Mouse (Mus musculus) liver, embryonic 12.5 days (tissue): ENCODE measurements around the gene Zyg11b. TPM values are rescaled to one million over a fixed set of nuclear protein-coding genes. Genes with fewer than 3 reads are reported as not detected.

Experiments
- ATAC-seq: fragments of 200-750 bp; cut with Nextera tagmentation; 2 replicates; pipeline ENCODE4 v1.8.0; 2017; ENCODE audit warnings: moderate number of reproducible peaks, mild to moderate bottlenecking, moderate library complexity
- H3K27ac ChIP-seq: fragments of 300-500 bp; sonication (generic); 2 replicates; pipeline ENCODE4 v1.5.1; 2016; ENCODE audit warnings: mild to moderate bottlenecking
- H3K27me3 ChIP-seq: fragments of 300-500 bp; sonication (generic); replicated peaks from 2 replicates; pipeline ENCODE4 v1.6.1; 2016; ENCODE audit warnings: mild to moderate bottlenecking, moderate library complexity
- H3K36me3 ChIP-seq: fragments of 300-500 bp; sonication (generic); 2 replicates; pipeline ENCODE4 v1.6.1; 2016; ENCODE audit warnings: mild to moderate bottlenecking, moderate library complexity
- H3K4me1 ChIP-seq: fragments of 300-500 bp; sonication (generic); 2 replicates; pipeline ENCODE4 v1.6.1; 2016
- H3K4me2 ChIP-seq: fragments of 300-500 bp; sonication (generic); 2 replicates; pipeline ENCODE4 v1.6.1; 2016; ENCODE audit warnings: mild to moderate bottlenecking, moderate library complexity
- H3K4me3 ChIP-seq: fragments of 300-500 bp; sonication (generic); 2 replicates; pipeline ENCODE4 v1.5.1; 2016; ENCODE audit warnings: mild to moderate bottlenecking, moderate library complexity
- H3K9ac ChIP-seq: fragments of 300-500 bp; sonication (generic); 2 replicates; pipeline ENCODE4 v1.6.1; 2016; ENCODE audit warnings: mild to moderate bottlenecking, moderate library complexity
- H3K9me3 ChIP-seq: fragments of 300-500 bp; sonication (generic); replicated peaks from 2 replicates; pipeline ENCODE4 v1.6.1; 2016; ENCODE audit warnings: mild to moderate bottlenecking, moderate library complexity
- WGBS: fragments of 180-500 bp; shearing (Covaris S2); methylation state at CpG from one replicate; pipeline ENCODE4 v1.1.7; 2016; ENCODE audit not compliant: insufficient replicate concordance; 5-methylcytosine and 5-hydroxymethylcytosine counted together
- polyA plus RNA-seq: library from polyadenylated mRNA; unstranded; fragments of >200 nt; fragmentation: Nextera tagmentation; extraction: Ambion mirVana; gene quantifications from 2 replicates; pipeline ENCODE4 v1.2.1, GENCODE M21; 2016

Gene Zyg11b
- polyA plus RNA-seq, 1 experiment from 2014 or later = 4.0 TPM

DNA sequence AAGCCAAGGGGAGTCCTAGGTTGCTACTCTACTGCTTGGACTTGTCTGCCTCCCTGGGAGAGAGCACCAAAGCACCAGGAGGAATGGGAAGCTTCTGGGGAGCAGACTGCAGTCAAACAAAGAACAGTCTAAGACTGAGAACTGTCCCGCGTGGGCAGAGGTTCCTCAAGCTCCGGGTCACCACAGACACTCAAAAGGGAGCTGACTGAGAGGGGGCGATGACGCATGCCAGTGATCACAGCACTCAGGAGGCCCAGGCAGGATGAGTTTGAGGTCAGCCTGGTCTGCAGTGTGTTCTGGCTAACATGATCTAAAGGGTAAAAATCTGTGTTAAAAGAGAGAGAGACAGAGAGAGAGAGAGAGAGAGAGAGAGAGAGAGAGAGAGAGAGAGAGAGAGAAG, 13.1 kb upstream of the Zyg11b start:
- no peak overlapping the region for H3K4me2 ChIP-seq
- H3K27me3 ChIP-seq = no peaks in the 10 kb centered on the region; the same call in 1 of the 2 replicates
- ATAC-seq = no peak
- H3K36me3 ChIP-seq = no peaks in the 10 kb centered on the region
- H3K9ac ChIP-seq = no peak overlapping the region
- H3K27ac ChIP-seq = no peak overlapping the region
- 0 out of 2 replicates have a peak, but pooled peaks cover 5% of the 10 kb centered on the region for H3K9me3 ChIP-seq
- H3K4me3 ChIP-seq = no peak overlapping the region
- peaks cover 17% of the 10 kb centered on the region; the same call in 1 of the 2 replicates for H3K4me1 ChIP-seq
- WGBS = 56% methylated on average over 5 of the region's 5 CpGs

DNA sequence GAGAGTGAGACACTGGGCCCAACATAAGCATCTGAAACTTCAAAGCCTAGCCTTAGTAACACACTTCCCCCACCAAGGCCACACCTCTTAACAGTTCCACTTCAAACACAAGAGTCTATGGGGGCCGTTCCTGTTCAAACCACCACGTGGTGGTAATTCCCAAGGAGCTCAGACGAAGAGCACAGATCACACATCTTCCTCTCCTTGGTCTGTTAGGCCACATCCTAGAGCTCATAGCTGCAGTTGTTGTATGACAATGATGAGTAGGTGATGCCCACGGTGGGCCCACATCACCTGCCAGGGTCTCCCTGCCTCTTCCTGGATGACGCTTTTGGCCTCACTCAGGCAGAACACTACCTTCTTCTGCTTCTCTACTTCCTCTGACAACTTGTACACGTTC, 9.8 kb upstream of the Zyg11b start:
- 49% methylated on average over 6 of the region's 6 CpGs for WGBS
- Histone ChIP-seq H3K4me1 (no peaks in the 10 kb centered on the region), H3K4me2 (no peak overlapping the region), H3K36me3 (no peaks in the 10 kb centered on the region), H3K27me3 (no peaks in the 10 kb centered on the region), H3K9ac (no peak overlapping the region), H3K4me3 (no peak overlapping the region), H3K27ac (no peak overlapping the region), H3K9me3 (0 out of 2 replicates have a peak, but pooled peaks cover 5% of the 10 kb centered on the region)
- ATAC-seq = no peak

GRCm38 (mm10) chr4:108302296-108302890, 1.5 kb upstream of the Zyg11b start:
- H3K9ac ChIP-seq = no peak overlapping the region
- H3K27me3 ChIP-seq = no peaks in the 10 kb centered on the region
- WGBS = 62% methylated on average over 5 of the region's 5 CpGs
- ATAC-seq = no peak
- no peaks in the 10 kb centered on the region for H3K9me3 ChIP-seq
- H3K27ac ChIP-seq = no peak overlapping the region
- H3K4me1 ChIP-seq = peaks cover 21% of the 10 kb centered on the region
- H3K4me3 ChIP-seq = no peak overlapping the region
- no peaks in the 10 kb centered on the region for H3K36me3 ChIP-seq
- H3K4me2 ChIP-seq = no peak overlapping the region

DNA sequence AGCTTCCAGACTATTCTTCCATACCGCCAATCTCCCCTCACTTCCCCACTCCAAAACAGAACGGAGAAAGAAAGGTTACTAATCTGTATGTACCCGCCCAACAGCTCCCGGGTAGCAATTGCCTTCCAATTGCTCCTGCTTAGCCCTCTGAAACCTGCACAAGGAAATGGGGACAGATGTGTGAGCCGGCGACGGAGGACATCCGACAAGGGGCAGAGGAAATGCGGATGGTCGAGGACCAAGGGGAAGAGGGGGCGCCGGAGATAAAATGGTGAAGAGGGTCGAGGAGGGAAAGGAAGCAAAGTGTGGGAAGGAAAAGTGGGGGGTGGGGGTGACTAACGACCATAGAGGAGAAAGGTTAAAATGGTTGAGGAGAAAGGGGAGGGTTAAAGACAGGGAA, 630 bp downstream of the Zyg11b start:
- Histone ChIP-seq H3K27me3 (no peaks in the 10 kb centered on the region), H3K36me3 (no peaks in the 10 kb centered on the region), H3K9me3 (no peaks in the 10 kb centered on the region), H3K4me1 (peaks cover 21% of the 10 kb centered on the region), H3K4me3 (peak overlapping the region; percentile 80), H3K4me2 (peak overlapping the region; percentile 98), H3K9ac (peak overlapping the region; percentile 94), H3K27ac (peak overlapping the region; percentile 84; the same call in 1 of the 2 replicates)
- no peak for ATAC-seq
- WGBS = 3% methylated on average over 14 of the region's 14 CpGs

DNA sequence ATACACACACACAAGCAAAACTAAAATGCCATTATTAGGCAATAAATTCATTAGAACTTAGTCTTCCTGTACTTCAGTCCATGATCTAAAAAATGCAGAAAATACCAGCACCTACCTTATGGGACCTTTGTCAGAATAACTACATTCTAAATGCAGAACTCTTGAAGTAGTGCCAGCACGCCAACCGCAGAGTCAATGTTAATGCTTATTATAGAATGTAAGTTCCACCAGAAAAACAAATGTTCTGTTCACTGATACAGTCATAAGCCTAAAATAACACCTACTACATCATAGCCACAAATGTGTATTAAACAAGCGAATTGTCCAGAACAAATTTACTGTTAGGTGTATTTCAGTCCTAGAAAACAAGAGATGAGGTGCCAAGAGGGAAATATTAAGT, 23.9 kb downstream of the Zyg11b start:
- H3K4me2 ChIP-seq = no peak overlapping the region
- 89% methylated on average over 3 of the region's 3 CpGs for WGBS
- H3K9ac ChIP-seq = no peak overlapping the region
- ATAC-seq = no peak
- H3K4me3 ChIP-seq = no peak overlapping the region
- H3K36me3 ChIP-seq = no peaks in the 10 kb centered on the region
- H3K4me1 ChIP-seq = no peaks in the 10 kb centered on the region
- no peaks in the 10 kb centered on the region for H3K27me3 ChIP-seq
- no peaks in the 10 kb centered on the region for H3K9me3 ChIP-seq
- no peak overlapping the region for H3K27ac ChIP-seq

- H3K4me1 ChIP-seq = no peaks in the 10 kb centered on the region
- H3K9me3 ChIP-seq = no peaks in the 10 kb centered on the region
- H3K9ac ChIP-seq = no peak overlapping the region
- WGBS = 59% methylated on average over 4 of the region's 4 CpGs
- no peaks in the 10 kb centered on the region for H3K27me3 ChIP-seq
- H3K4me3 ChIP-seq = no peak overlapping the region
- peaks cover 8% of the 10 kb centered on the region for H3K36me3 ChIP-seq
- no peak overlapping the region for H3K27ac ChIP-seq
- no peak for ATAC-seq
- no peak overlapping the region for H3K4me2 ChIP-seq
Observed at GRCm38 (mm10) chr4:108272286-108272685, 28.6 kb downstream of the Zyg11b start.

DNA sequence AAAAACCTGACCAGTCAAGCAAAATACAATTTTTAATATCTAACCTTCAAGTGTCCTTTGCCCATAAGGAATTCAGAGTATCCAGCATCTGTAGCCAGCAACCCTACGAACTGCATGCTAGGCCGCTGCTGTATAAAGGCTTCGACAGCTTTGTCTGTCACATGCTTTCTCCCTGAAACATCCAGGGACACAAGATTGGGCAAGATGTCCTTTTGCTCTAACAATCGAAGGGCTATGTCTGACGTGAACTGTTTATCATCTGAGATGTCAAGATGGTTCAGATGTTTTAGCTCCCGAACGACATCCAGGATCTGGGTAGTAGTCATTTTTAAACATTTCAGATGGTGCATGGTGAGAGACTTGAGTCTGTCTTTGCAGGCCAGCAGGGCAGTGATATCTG, 35.1 kb downstream of the Zyg11b start:
- WGBS = 80% methylated on average over 7 of the region's 7 CpGs

GRCm38 (mm10) chr4:108253317-108253716, 47.6 kb downstream of the Zyg11b start:
- Histone ChIP-seq H3K9ac (no peak overlapping the region), H3K36me3 (peaks cover 54% of the 10 kb centered on the region), H3K4me3 (no peak overlapping the region), H3K4me1 (no peaks in the 10 kb centered on the region), H3K4me2 (no peak overlapping the region), H3K9me3 (no peaks in the 10 kb centered on the region), H3K27me3 (no peaks in the 10 kb centered on the region), H3K27ac (no peak overlapping the region)
- 81% methylated on average over 6 of the region's 6 CpGs for WGBS
- ATAC-seq = no peak

More for the DNA sequence above, 35.1 kb downstream of the Zyg11b start:
- Histone ChIP-seq H3K4me1 (no peaks in the 10 kb centered on the region), H3K36me3 (peaks cover 25% of the 10 kb centered on the region), H3K27ac (no peak overlapping the region), H3K4me2 (no peak overlapping the region), H3K27me3 (no peaks in the 10 kb centered on the region), H3K9me3 (no peaks in the 10 kb centered on the region), H3K4me3 (no peak overlapping the region), H3K9ac (no peak overlapping the region)
- ATAC-seq = no peak

DNA sequence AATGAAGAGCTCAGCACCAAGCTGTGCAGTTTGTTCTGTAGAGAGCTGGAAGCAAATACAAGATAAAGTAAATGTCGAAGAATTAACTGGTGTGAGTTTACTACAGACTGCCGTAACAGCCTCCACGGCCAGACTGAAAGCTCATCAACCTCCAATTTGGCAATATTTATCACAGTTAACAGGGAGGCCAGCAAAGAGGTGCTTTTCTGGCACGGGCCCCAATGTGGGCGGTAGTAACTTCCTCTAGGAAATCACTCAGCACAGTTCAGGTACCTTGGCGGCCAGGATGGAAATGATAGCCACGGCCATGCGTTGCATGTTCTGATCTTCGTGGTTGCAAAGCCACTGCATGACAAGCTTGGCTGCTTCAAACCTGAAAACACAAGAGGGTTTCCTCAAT, 50.4 kb downstream of the Zyg11b start:
- Histone ChIP-seq H3K4me2 (no peak overlapping the region), H3K9me3 (no peaks in the 10 kb centered on the region), H3K9ac (no peak overlapping the region), H3K27me3 (no peaks in the 10 kb centered on the region), H3K4me1 (no peaks in the 10 kb centered on the region), H3K27ac (no peak overlapping the region), H3K36me3 (peaks cover 45% of the 10 kb centered on the region), H3K4me3 (no peak overlapping the region)
- WGBS = 52% methylated on average over 9 of the region's 9 CpGs
- no peak for ATAC-seq

GRCm38 (mm10) chr4:108249314-108249713, 51.6 kb downstream of the Zyg11b start:
- ATAC-seq = no peak
- H3K4me3 ChIP-seq = no peak overlapping the region
- peaks cover 48% of the 10 kb centered on the region for H3K36me3 ChIP-seq

GRCm38 (mm10) chr4:108233654-108234053, 67.2 kb downstream of the Zyg11b start:
- H3K27ac ChIP-seq = no peak overlapping the region
- no peak overlapping the region for H3K4me3 ChIP-seq
- no peaks in the 10 kb centered on the region for H3K4me1 ChIP-seq
- no peaks in the 10 kb centered on the region for H3K27me3 ChIP-seq
- H3K36me3 ChIP-seq = peaks cover 20% of the 10 kb centered on the region
- 62% methylated on average over 3 of the region's 3 CpGs for WGBS
- no peaks in the 10 kb centered on the region for H3K9me3 ChIP-seq
- H3K9ac ChIP-seq = no peak overlapping the region
- no peak overlapping the region for H3K4me2 ChIP-seq
- ATAC-seq = no peak

More at GRCm38 (mm10) chr4:108249314-108249713, 51.6 kb downstream of the Zyg11b start:
- Histone ChIP-seq H3K9me3 (no peaks in the 10 kb centered on the region), H3K27me3 (no peaks in the 10 kb centered on the region), H3K27ac (no peak overlapping the region), H3K4me1 (no peaks in the 10 kb centered on the region), H3K4me2 (no peak overlapping the region), H3K9ac (no peak overlapping the region)
- WGBS = 82% methylated on average over 3 of the region's 3 CpGs

GRCm38 (mm10) chr4:108225341-108225872, 75.5 kb downstream of the Zyg11b start:
- H3K4me2 ChIP-seq = no peak overlapping the region
- H3K4me3 ChIP-seq = no peak overlapping the region
- WGBS = 56% methylated on average over 3 of the region's 3 CpGs
- no peaks in the 10 kb centered on the region for H3K36me3 ChIP-seq
- ATAC-seq = no peak
- no peak overlapping the region for H3K27ac ChIP-seq
- no peak overlapping the region for H3K9ac ChIP-seq
- H3K4me1 ChIP-seq = no peaks in the 10 kb centered on the region
- 0 out of 2 replicates have a peak, but pooled peaks cover 3% of the 10 kb centered on the region for H3K27me3 ChIP-seq
- no peaks in the 10 kb centered on the region for H3K9me3 ChIP-seq

GRCm38 (mm10) chr4:108222507-108222906, 78.4 kb downstream of the Zyg11b start:
- Histone ChIP-seq H3K9me3 (no peaks in the 10 kb centered on the region), H3K4me3 (no peak overlapping the region), H3K9ac (no peak overlapping the region), H3K4me1 (peaks cover 7% of the 10 kb centered on the region), H3K36me3 (no peaks in the 10 kb centered on the region), H3K4me2 (no peak overlapping the region), H3K27me3 (peaks cover 30% of the 10 kb centered on the region), H3K27ac (no peak overlapping the region)
- 80% methylated on average over 5 of the region's 5 CpGs for WGBS
- no peak for ATAC-seq
